ENCODE assay signal across 15 mouse cellular contexts in genomic region chr11:113851750-113852149, GRCm38 (mm10).
DNase-seq lines count a peak whose midpoint lies in the region.
"Had no signal": no experiment of that assay in that cellular context is flagged by ENCODE, and none has a peak within 500 bp of the region (broad histone marks: within the 10 kb centered on the region; RNA-seq: fewer than 3 reads in every experiment).

No protein-coding gene starts in this region.

- DNase-seq in frontal cortex, postnatal 36 days (ENCODE audit: low spot score in 2 of 2) = peak; percentile 6 to 7
- DNase-seq in frontal cortex, postnatal 10 days (ENCODE audit: low spot score in 2 of 2) = no peak
- peak; percentile 42 to 43 for DNase-seq in left cerebral cortex, postnatal 25 days (ENCODE audit: low spot score in 2 of 2)
- no peak for DNase-seq in left cerebral cortex, postnatal 10 days (ENCODE audit: extremely low spot score in 1 of 2, low spot score in 2 of 2)
- peak; percentile 41 to 44 for DNase-seq in right cerebral cortex, adult 2 months (ENCODE audit: low spot score in 2 of 2)
- no peak for DNase-seq in right cerebral cortex, postnatal 14 days
- no peak for DNase-seq in adrenal gland, adult 2 months
- DNase-seq: adrenal gland, adult 8-10 months; cerebellum, adult 8-10 months; gastrocnemius, postnatal 25 days; heart, adult 18-20 months; heart, postnatal 10 days; kidney, postnatal 36 days; layer of hippocampus, postnatal 36 days; lung, postnatal 10 days had no signal

- intact Hi-C loops in left cerebral cortex, postnatal 25 days (cut with DNase I) = no loop called here
- intact Hi-C loops in left cerebral cortex, postnatal 10 days (cut with DNase I) = no loop called here

Comparison
In these comparisons a context has a peak if more than half of its experiments do, and no peak if none do; other contexts are left out.
1. DNase-seq: peak in frontal cortex, postnatal 36 days (2 of 2), left cerebral cortex, postnatal 25 days (2 of 2) and right cerebral cortex, adult 2 months (2 of 2); none in frontal cortex, postnatal 10 days (0 of 2), left cerebral cortex, postnatal 10 days (0 of 2), right cerebral cortex, postnatal 14 days (single experiment) and adrenal gland, adult 2 months (single experiment).